12 mouse cellular contexts compared by ENCODE assay signal in the genomic region with DNA sequence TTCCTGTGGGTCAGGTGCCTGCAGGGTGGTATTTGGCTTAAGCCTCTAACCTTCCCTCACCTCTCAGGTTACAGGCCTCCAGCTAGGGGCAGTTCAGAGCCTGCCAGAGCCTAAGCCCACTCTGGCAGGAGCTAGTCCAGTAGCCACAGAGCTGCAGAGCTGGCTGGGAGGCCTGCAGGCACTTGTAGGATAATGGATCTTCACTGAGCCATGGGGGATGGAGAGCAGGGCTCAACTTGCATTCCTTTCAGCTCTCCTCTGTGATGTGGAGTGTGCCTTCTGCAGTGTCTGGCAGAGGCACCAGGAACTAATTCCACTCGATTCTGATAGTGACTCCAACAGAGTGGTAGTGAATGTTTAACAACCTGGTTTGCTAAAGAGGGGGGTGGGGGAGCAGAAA. TPM values are rescaled to one million over a fixed set of nuclear protein-coding genes. Genes with fewer than 3 reads are reported as not detected.
A peak's percentile ranks its signal among the peaks of the same experiment; 100 is the strongest.
DNase-seq lines count a peak whose midpoint lies in the region; ATAC-seq and TF ChIP-seq lines count a peak whose summit lies in the region.
"Had no signal": no experiment of that assay in that cellular context is flagged by ENCODE, and none has a peak within 500 bp of the region (broad histone marks: within the 10 kb centered on the region; RNA-seq: fewer than 3 reads in every experiment).

No protein-coding gene starts in this region.

- no peak overlapping the region for H3K4me2 ChIP-seq in embryonic facial prominence, embryonic 11.5 days (ENCODE audit: low read depth, low read length)
- no peak overlapping the region for H3K4me2 ChIP-seq in kidney, postnatal 0 days (ENCODE audit: low read length)
- no peak overlapping the region for H3K4me2 ChIP-seq in lung, postnatal 0 days (replicated peaks; ENCODE audit: low read depth, low read length)

- no peak overlapping the region for H3K9ac ChIP-seq in embryonic facial prominence, embryonic 11.5 days (replicated peaks; ENCODE audit: low read length)
- no peak overlapping the region for H3K9ac ChIP-seq in kidney, postnatal 0 days (ENCODE audit: low read depth, low read length)
- no peak overlapping the region for H3K9ac ChIP-seq in lung, postnatal 0 days (replicated peaks; ENCODE audit: low read depth)
- H3K9ac ChIP-seq: forebrain, postnatal 0 days had no signal

- DNase-seq in NIH3T3 (ENCODE audit: low read depth), result peak; percentile 38
- DNase-seq in embryonic facial prominence, embryonic 11.5 days (ENCODE audit: low spot score), result peak; percentile 28
- no peak for DNase-seq in kidney, postnatal 0 days (ENCODE audit: low spot score)
- peak; percentile 46 for DNase-seq in lung, postnatal 0 days (ENCODE audit: low spot score)
- no peak for DNase-seq in frontal cortex, postnatal 36 days (ENCODE audit: low spot score in 2 of 2)
- no peak for DNase-seq in urinary bladder, adult 18-20 months (ENCODE audit: low spot score in 2 of 2)
- no peak for DNase-seq in adrenal gland, postnatal 4 days (ENCODE audit: low spot score in 2 of 2)
- DNase-seq: forebrain, postnatal 0 days; layer of hippocampus, adult 9-11 months; spleen, adult 18-20 months; thymus, postnatal 4 days had no signal

- H3K4me1 ChIP-seq in embryonic facial prominence, embryonic 11.5 days (ENCODE audit: control insufficient read depth, insufficient read depth, low read length), result no peaks in the 10 kb centered on the region
- H3K4me1 ChIP-seq in kidney, postnatal 0 days (replicated peaks; ENCODE audit: insufficient read depth, low read length), result peaks cover 2% of the 10 kb centered on the region; the same call in 1 of the 2 replicates
- H3K4me1 ChIP-seq in lung, postnatal 0 days (ENCODE audit: insufficient read depth, low read depth, low read length), result peaks cover 4% of the 10 kb centered on the region; the same call in 1 of the 2 replicates

- peak; percentile 33; the same call in 1 of the 2 replicates for TF ChIP-seq EP300 in lung, postnatal 0 days (IDR thresholded peaks at IDR 0.05)

- no peak overlapping the region for H3K4me3 ChIP-seq in embryonic facial prominence, embryonic 11.5 days (ENCODE audit: low read depth, low read length)
- H3K4me3 ChIP-seq in kidney, postnatal 0 days (replicated peaks; ENCODE audit: low read depth, low read length), result no peak overlapping the region
- no peak overlapping the region for H3K4me3 ChIP-seq in lung, postnatal 0 days (ENCODE audit: low read depth, low read length)
- H3K4me3 ChIP-seq: hindbrain, embryonic 10.5 days had no signal

- no peak for TF ChIP-seq CTCF in kidney, postnatal 0 days (IDR thresholded peaks at IDR 0.05; ENCODE audit: low read depth)
- TF ChIP-seq CTCF in lung, postnatal 0 days (IDR thresholded peaks at IDR 0.05), result no peak

- ATAC-seq in embryonic facial prominence, embryonic 11.5 days (replicated peaks; ENCODE audit: insufficient number of reproducible peaks, low FRiP score, low TSS enrichment, low read depth), result 0 out of 2 replicates have a peak, but pooled peaks have one; percentile 34
- ATAC-seq in kidney, postnatal 0 days (replicated peaks; ENCODE audit: low FRiP score, low read depth), result peak; percentile 74; the same call in 1 of the 2 replicates
- peak; percentile 79 for ATAC-seq in lung, postnatal 0 days
- ATAC-seq: forebrain, postnatal 0 days had no signal

- WGBS in embryonic facial prominence, embryonic 11.5 days, result 5% methylated on average over 1 of the region's 1 CpGs
- WGBS in kidney, postnatal 0 days, result 11% methylated on average over 1 of the region's 1 CpGs
- WGBS in lung, postnatal 0 days, result 11% methylated on average over 1 of the region's 1 CpGs

- H3K36me3 ChIP-seq in embryonic facial prominence, embryonic 11.5 days (replicated peaks; ENCODE audit: control insufficient read depth, insufficient read depth, low read depth, low read length), result no peaks in the 10 kb centered on the region
- H3K36me3 ChIP-seq in kidney, postnatal 0 days (ENCODE audit: insufficient read depth, low read length), result no peaks in the 10 kb centered on the region
- H3K36me3 ChIP-seq in lung, postnatal 0 days (ENCODE audit: insufficient read depth, low read length), result no peaks in the 10 kb centered on the region
- H3K36me3 ChIP-seq: hindbrain, embryonic 10.5 days had no signal

- no peaks in the 10 kb centered on the region for H3K9me3 ChIP-seq in embryonic facial prominence, embryonic 11.5 days (replicated peaks; ENCODE audit: control insufficient read depth, low read length)
- no peaks in the 10 kb centered on the region for H3K9me3 ChIP-seq in kidney, postnatal 0 days (replicated peaks; ENCODE audit: low read length)
- no peaks in the 10 kb centered on the region for H3K9me3 ChIP-seq in lung, postnatal 0 days (ENCODE audit: low read length)
- H3K9me3 ChIP-seq: hindbrain, embryonic 10.5 days had no signal

- H3K27me3 ChIP-seq in embryonic facial prominence, embryonic 11.5 days (ENCODE audit: control insufficient read depth, insufficient read depth, low read length), result no peaks in the 10 kb centered on the region
- no peaks in the 10 kb centered on the region for H3K27me3 ChIP-seq in kidney, postnatal 0 days (ENCODE audit: insufficient read depth, low read length)
- no peaks in the 10 kb centered on the region for H3K27me3 ChIP-seq in lung, postnatal 0 days (replicated peaks; ENCODE audit: insufficient read depth, low read length)

- H3K27ac ChIP-seq in embryonic facial prominence, embryonic 11.5 days (replicated peaks; ENCODE audit: low read depth, low read length), result no peak overlapping the region
- peak overlapping the region; percentile 55 for H3K27ac ChIP-seq in kidney, postnatal 0 days
- H3K27ac ChIP-seq in lung, postnatal 0 days (ENCODE audit: low read length), result no peak overlapping the region
- H3K27ac ChIP-seq: hindbrain, embryonic 10.5 days had no signal

RNA-seq across cellular contexts. Expression of gene Per2, which starts 6.1 kb away (rescaled TPM):
- polyA plus RNA-seq in embryonic facial prominence, embryonic 11.5 days (2014; fragmentation: Nextera tagmentation; extraction: Ambion mirVana), result 0.97 and 1.2 TPM in 2 replicates
- polyA plus RNA-seq in kidney, postnatal 0 days (2015; fragmentation: Nextera tagmentation; extraction: Ambion mirVana), result 2.3 and 2.7 TPM in 2 replicates
- polyA plus RNA-seq in lung, postnatal 0 days (2015; fragmentation: Nextera tagmentation; extraction: Ambion mirVana), result 6.3 and 7.3 TPM in 2 replicates
- total RNA-seq in adrenal gland, postnatal 4 days (2021), result 10 to 100 TPM; 23.6 to 27.1 TPM

RNA-seq across cellular contexts. Expression of gene Traf3ip1, which starts 29.2 kb away (rescaled TPM):
- 7.2 and 8.4 TPM in 2 replicates for polyA plus RNA-seq in embryonic facial prominence, embryonic 11.5 days (2014; fragmentation: Nextera tagmentation; extraction: Ambion mirVana)
- 6.3 and 6.5 TPM in 2 replicates for polyA plus RNA-seq in kidney, postnatal 0 days (2015; fragmentation: Nextera tagmentation; extraction: Ambion mirVana)
- polyA plus RNA-seq in lung, postnatal 0 days (2015; fragmentation: Nextera tagmentation; extraction: Ambion mirVana), result 11.0 and 11.2 TPM in 2 replicates
- 10 to 100 TPM; 10.5 to 12.6 TPM for total RNA-seq in adrenal gland, postnatal 4 days (2021)

RNA-seq across cellular contexts. Expression of gene Hes6, which starts 51.4 kb away (rescaled TPM):
- 112 and 126 TPM in 2 replicates for polyA plus RNA-seq in embryonic facial prominence, embryonic 11.5 days (2014; fragmentation: Nextera tagmentation; extraction: Ambion mirVana)
- polyA plus RNA-seq in kidney, postnatal 0 days (2015; fragmentation: Nextera tagmentation; extraction: Ambion mirVana), result 60.6 and 62.2 TPM in 2 replicates
- 63.7 and 75.1 TPM in 2 replicates for polyA plus RNA-seq in lung, postnatal 0 days (2015; fragmentation: Nextera tagmentation; extraction: Ambion mirVana)
- total RNA-seq in adrenal gland, postnatal 4 days (2021), result 10 to 100 TPM; 56.0 to 71.0 TPM

Comparison
In these comparisons a context has a peak if more than half of its experiments do, and no peak if none do; other contexts are left out.
1. DNase-seq: peak in NIH3T3 (single experiment), embryonic facial prominence, embryonic 11.5 days (single experiment) and lung, postnatal 0 days (single experiment); none in kidney, postnatal 0 days (single experiment), frontal cortex, postnatal 36 days (0 of 2), urinary bladder, adult 18-20 months (0 of 2) and adrenal gland, postnatal 4 days (0 of 2).
2. Peak in every context shown above with its lines, with median percentiles within 50 percentile points of each other: ATAC-seq.